Mouse (Mus musculus): ENCODE results near the gene Zmym1.

DNA sequence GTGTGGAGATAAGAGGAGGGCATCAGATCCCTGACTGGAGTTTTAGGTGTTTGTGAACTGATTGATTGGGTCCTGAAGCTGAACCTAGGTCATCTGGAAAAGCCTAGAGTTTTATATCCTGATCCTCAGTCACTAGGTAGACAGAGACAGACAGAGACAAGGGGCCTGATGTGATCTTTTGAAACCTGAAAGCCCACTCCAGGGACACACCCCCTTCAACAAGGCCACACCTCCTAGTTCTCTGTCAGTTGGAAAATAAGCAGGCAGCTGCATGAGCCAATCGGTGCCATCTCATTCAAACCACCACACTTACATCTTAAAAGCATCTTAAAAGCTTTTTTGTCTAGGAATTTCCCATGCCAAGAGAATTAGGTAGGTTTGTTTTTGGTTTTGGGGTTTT is 19.9 kb upstream of the Zmym1 start:
- TF ChIP-seq GATA1 (IDR thresholded peaks at IDR 0.05; ENCODE audit: borderline replicate concordance, low read length) = no peak
- no peak for TF ChIP-seq FLI1 (IDR thresholded peaks at IDR 0.05; ENCODE audit: low read length)
